Mouse (Mus musculus) lung, postnatal 0 days (tissue): ENCODE results near the gene Pibf1.

Experiments
- CTCF ChIP-seq: IDR thresholded peaks from 2 replicates; pipeline ENCODE4 v1.5.1; 2016; ENCODE audit warnings: antibody characterized with exemption, mild to moderate bottlenecking
- EP300 ChIP-seq: IDR thresholded peaks from 2 replicates; pipeline ENCODE4 v1.6.1; 2016; ENCODE audit warnings: antibody characterized with exemption, mild to moderate bottlenecking, control low read depth

GRCm38 (mm10) chr14:99135761-99136160 is 36.5 kb downstream of the Pibf1 start:
- TF ChIP-seq EP300 (no peak), CTCF (no peak)
